Mouse (Mus musculus) ES-Bruce4 (cell line): Measurements from ENCODE around the gene Klhl29.

Experiments used
- EP300 ChIP-seq: IDR thresholded peaks from 2 replicates; pipeline ENCODE4 v1.6.1; 2011; ENCODE audit warnings: low read depth, low read length; ENCODE audit not compliant: insufficient read depth
- POLR2A ChIP-seq: IDR thresholded peaks from one replicate; pipeline ENCODE4 v1.8.1; 2011; ENCODE audit warnings: low read length; ENCODE audit not compliant: insufficient read depth

GRCm38 (mm10) chr12:5369396-5369795 is 6.1 kb downstream of the Klhl29 start:
- TF ChIP-seq EP300 (no peak), POLR2A (no peak)
